Mouse (Mus musculus) layer of hippocampus, postnatal 10 days (tissue): Measurements from ENCODE around the gene Cox10. TPM values are rescaled to one million over a fixed set of nuclear protein-coding genes. Genes with fewer than 3 reads are reported as not detected.

ENCODE experiments used
- DNase-seq, 2 experiments: peaks; one replicate each; pipeline ENCODE4 v3.0.0; 2021; ENCODE audit warnings: low spot score in 2 of 2
- total RNA-seq, 2 experiments: library from RNA; stranded (reverse); gene quantifications; 2 replicates each; pipeline ENCODE4 v1.2.3; 2021

Gene Cox10
- total RNA-seq, 2 experiments from 2014 or later = 22.4 to 25.9 TPM

GRCm38 (mm10) chr11:64001111-64001510 lies 78.2 kb downstream of the Cox10 start:
- no peak for DNase-seq

- DNase-seq = no peak
Measured at GRCm38 (mm10) chr11:64000200-64000794, 79.0 kb downstream of the Cox10 start.

GRCm38 (mm10) chr11:63999431-63999830 lies 79.8 kb downstream of the Cox10 start:
- no peak for DNase-seq

GRCm38 (mm10) chr11:63991958-63992357 lies 87.3 kb downstream of the Cox10 start:
- no peak for DNase-seq

GRCm38 (mm10) chr11:63990759-63991158 lies 88.5 kb downstream of the Cox10 start:
- DNase-seq = no peak

- no peak for DNase-seq
Measured at GRCm38 (mm10) chr11:63990311-63990710, 89.0 kb downstream of the Cox10 start.

- DNase-seq = no peak
Measured at GRCm38 (mm10) chr11:63988991-63989860, 90.0 kb downstream of the Cox10 start.

GRCm38 (mm10) chr11:63988031-63988665 lies 91.1 kb downstream of the Cox10 start:
- no peak for DNase-seq

- no peak for DNase-seq
Measured at GRCm38 (mm10) chr11:63986710-63987109, 92.6 kb downstream of the Cox10 start.

GRCm38 (mm10) chr11:63985481-63985880 lies 93.8 kb downstream of the Cox10 start:
- no peak for DNase-seq

- no peak for DNase-seq
Measured at GRCm38 (mm10) chr11:63984622-63985168, 94.6 kb downstream of the Cox10 start.

GRCm38 (mm10) chr11:63977741-63978140 lies 101.5 kb downstream of the Cox10 start:
- no peak for DNase-seq

- DNase-seq = no peak
Measured at GRCm38 (mm10) chr11:63976775-63977174, 102.5 kb downstream of the Cox10 start.

- no peak for DNase-seq
Measured at GRCm38 (mm10) chr11:63975260-63975899, 103.9 kb downstream of the Cox10 start.

- peak in 1 of 2 experiments; percentile 10 for DNase-seq
Measured at GRCm38 (mm10) chr11:63973973-63974372, 105.3 kb downstream of the Cox10 start.

- no peak for DNase-seq
Measured at GRCm38 (mm10) chr11:63971462-63971861, 107.8 kb downstream of the Cox10 start.

- DNase-seq = no peak
Measured at GRCm38 (mm10) chr11:63970818-63971217, 108.5 kb downstream of the Cox10 start.

- DNase-seq = peak; percentile 21 to 55
Measured at GRCm38 (mm10) chr11:63969205-63969910, 109.9 kb downstream of the Cox10 start.

GRCm38 (mm10) chr11:63968388-63969035 lies 110.8 kb downstream of the Cox10 start:
- no peak for DNase-seq
